ENCODE assay signal across 8 mouse cellular contexts in the genomic region with DNA sequence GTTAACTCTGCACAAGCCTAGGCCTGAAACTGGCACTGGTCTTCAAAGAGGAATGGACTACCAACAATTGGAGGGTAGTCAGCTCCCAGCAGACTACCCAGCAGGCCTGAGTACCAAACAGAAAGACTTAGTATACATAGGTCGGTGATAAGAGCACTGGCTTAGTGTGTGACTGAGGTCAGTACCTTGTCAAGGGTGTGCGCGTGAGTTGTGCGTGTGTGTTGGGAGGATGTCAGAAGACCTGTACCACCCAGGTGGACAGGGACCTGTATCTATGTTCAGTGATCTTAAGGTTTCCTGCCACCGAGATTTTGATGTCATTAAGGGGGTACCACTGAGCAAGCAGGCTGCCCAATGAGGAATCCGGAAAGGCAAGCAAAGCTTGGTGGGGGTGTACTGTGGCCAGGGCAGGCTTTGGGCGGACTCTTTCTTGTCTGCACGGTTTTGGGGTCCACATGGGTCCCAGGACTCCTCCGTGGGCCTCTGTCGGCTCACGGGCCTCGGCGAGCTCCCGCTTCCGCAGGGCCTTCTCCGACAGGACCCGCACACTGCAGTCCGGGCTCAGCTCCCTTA. TPM values are rescaled to one million over a fixed set of nuclear protein-coding genes. Genes with fewer than 3 reads are reported as not detected.
DNase-seq lines count a peak whose midpoint lies in the region; ATAC-seq and TF ChIP-seq lines count a peak whose summit lies in the region.

No protein-coding gene starts in this region.

- in situ Hi-C loops in Patski (cut with MboI; ENCODE audit: low pct_unique_long_range_greater_than_20kb): no loop called here

- POLR2A ChIA-PET in Patski (lab: Charles Lee): interaction anchor here (0.7 to 0.8 kb wide), 2 partner anchors 21 to 100 kb away, joined by 3 read pairs; no protein-coding TSS in a partner anchor

- 15% methylated on average over 18 of the region's 18 CpGs for WGBS in heart, embryonic 16.5 days
- 13% methylated on average over 18 of the region's 18 CpGs for WGBS in forebrain, embryonic 16.5 days

- no peaks in the 10 kb centered on the region for H3K36me3 ChIP-seq in heart, embryonic 16.5 days (ENCODE audit: control insufficient read depth, insufficient read depth)
- no peaks in the 10 kb centered on the region for H3K36me3 ChIP-seq in forebrain, embryonic 16.5 days (ENCODE audit: control insufficient read depth, insufficient read depth)

- no peak for TF ChIP-seq CTCF in Patski (IDR thresholded peaks at IDR 0.05)

- H3K27me3 ChIP-seq in heart, embryonic 16.5 days (ENCODE audit: control insufficient read depth, insufficient read depth, low read length): peaks cover 4% of the 10 kb centered on the region; the same call in 1 of the 2 replicates
- no peaks in the 10 kb centered on the region for H3K27me3 ChIP-seq in Patski
- H3K27me3 ChIP-seq in forebrain, embryonic 16.5 days (replicated peaks; ENCODE audit: control insufficient read depth, insufficient read depth, low read length): no peaks in the 10 kb centered on the region

- no peaks in the 10 kb centered on the region; the same call in 1 of the 2 replicates for H3K9me3 ChIP-seq in heart, embryonic 16.5 days (replicated peaks; ENCODE audit: control insufficient read depth, low read length)
- no peaks in the 10 kb centered on the region for H3K9me3 ChIP-seq in forebrain, embryonic 16.5 days (ENCODE audit: control insufficient read depth, low read length)

- peak overlapping the region; percentile 81 for H3K9ac ChIP-seq in heart, embryonic 16.5 days (ENCODE audit: low read length)
- H3K9ac ChIP-seq in forebrain, embryonic 16.5 days (replicated peaks; ENCODE audit: low read depth, low read length): peak overlapping the region; percentile 91

- CTCF ChIA-PET in Patski (lab: Charles Lee): no interaction called here

- H3K4me2 ChIP-seq in heart, embryonic 16.5 days (ENCODE audit: low read depth, low read length): peak overlapping the region; percentile 86
- H3K4me2 ChIP-seq in forebrain, embryonic 16.5 days (ENCODE audit: low read length): peak overlapping the region; percentile 76

- no peak for DNase-seq in heart, postnatal 4 days
- DNase-seq in Patski (ENCODE audit: low read depth, low spot score): no peak
- DNase-seq in T-cell, adult 2 months (ENCODE audit: low spot score): no peak
- DNase-seq in layer of hippocampus, adult 11-12 months (ENCODE audit: low spot score): no peak

- no peak for ATAC-seq in heart, embryonic 16.5 days (replicated peaks; ENCODE audit: extremely low read depth, insufficient read depth, low FRiP score)
- peak; percentile 40 for ATAC-seq in Patski
- no peak; the same call in 1 of the 2 replicates for ATAC-seq in forebrain, embryonic 16.5 days
- peak; percentile 16; the same call in 1 of the 2 replicates for ATAC-seq in megakaryocyte progenitor cell, adult 5-6 weeks (replicated peaks; ENCODE audit: poor library complexity)
- ATAC-seq in megakaryocyte-erythroid progenitor cell, adult 5-6 weeks (replicated peaks; ENCODE audit: low FRiP score, low TSS enrichment, poor library complexity, severe bottlenecking): no peak

- H3K4me1 ChIP-seq in heart, embryonic 16.5 days (ENCODE audit: control insufficient read depth, insufficient read depth, low read length): no peaks in the 10 kb centered on the region; the same call in 1 of the 2 replicates
- H3K4me1 ChIP-seq in forebrain, embryonic 16.5 days (replicated peaks; ENCODE audit: control insufficient read depth, insufficient read depth, low read length): peaks cover 10% of the 10 kb centered on the region

- peak overlapping the region; percentile 46; the same call in 1 of the 2 replicates for H3K27ac ChIP-seq in heart, embryonic 16.5 days (ENCODE audit: low read length)
- peak overlapping the region; percentile 88 for H3K27ac ChIP-seq in forebrain, embryonic 16.5 days (ENCODE audit: low read length)

- peak overlapping the region; percentile 63 for H3K4me3 ChIP-seq in heart, embryonic 16.5 days (ENCODE audit: low read length)
- H3K4me3 ChIP-seq in forebrain, embryonic 16.5 days (replicated peaks; ENCODE audit: low read length): peak overlapping the region; percentile 76

RNA-seq across cellular contexts. Expression of gene Lysmd2, which starts 0.5 kb away (rescaled TPM):
- polyA plus RNA-seq in heart, embryonic 16.5 days (2015; fragmentation: Nextera tagmentation; extraction: Ambion mirVana): 18.7 and 20.8 TPM in 2 replicates
- total RNA-seq in heart, postnatal 4 days (2021): 10 to 100 TPM; 12.8 to 13.2 TPM
- 17.2 TPM for polyA plus RNA-seq in Patski (2021)
- polyA plus RNA-seq in forebrain, embryonic 16.5 days (2015; fragmentation: Nextera tagmentation; extraction: Ambion mirVana): 26.7 and 28.2 TPM in 2 replicates
- 3.1 and 4.6 TPM in 2 replicates for total RNA-seq in megakaryocyte progenitor cell, adult 5-6 weeks (2015)
- total RNA-seq in megakaryocyte progenitor cell, adult 5-6 weeks (2017): 1.6 and 1.9 TPM in 2 replicates
- total RNA-seq in megakaryocyte-erythroid progenitor cell, adult 5-6 weeks (2014; fragmentation: Nextera tagmentation): 1.9 and 3.5 TPM in 2 replicates
- total RNA-seq in megakaryocyte-erythroid progenitor cell, adult 5-6 weeks (2017): 0.33 and 2.4 TPM in 2 replicates

RNA-seq across cellular contexts. Expression of gene Tmod2, which starts 13.9 kb away (rescaled TPM):
- 5.8 TPM in 2 replicates for polyA plus RNA-seq in heart, embryonic 16.5 days (2015; fragmentation: Nextera tagmentation; extraction: Ambion mirVana)
- 1 to 10 TPM; 4.6 to 5.6 TPM for total RNA-seq in heart, postnatal 4 days (2021)
- polyA plus RNA-seq in Patski (2021): 2.1 TPM
- polyA plus RNA-seq in forebrain, embryonic 16.5 days (2015; fragmentation: Nextera tagmentation; extraction: Ambion mirVana): 252 and 274 TPM in 2 replicates
- 0.02 TPM in 1 of 2 replicates, not detected in the other for total RNA-seq in megakaryocyte progenitor cell, adult 5-6 weeks (2015)
- total RNA-seq in megakaryocyte progenitor cell, adult 5-6 weeks (2017): 0.10 TPM in 1 of 2 replicates, not detected in the other
- total RNA-seq in megakaryocyte-erythroid progenitor cell, adult 5-6 weeks (2014; fragmentation: Nextera tagmentation): 0.17 TPM in 1 of 2 replicates, not detected in the other
- not detected in 2 replicates for total RNA-seq in megakaryocyte-erythroid progenitor cell, adult 5-6 weeks (2017)

RNA-seq across cellular contexts. Expression of gene Scg3, which starts 58.8 kb away (rescaled TPM):
- polyA plus RNA-seq in heart, embryonic 16.5 days (2015; fragmentation: Nextera tagmentation; extraction: Ambion mirVana): 0.07 and 0.41 TPM in 2 replicates
- under 1 TPM; 0.52 to 0.64 TPM for total RNA-seq in heart, postnatal 4 days (2021)
- polyA plus RNA-seq in Patski (2021): not detected
- 114 and 125 TPM in 2 replicates for polyA plus RNA-seq in forebrain, embryonic 16.5 days (2015; fragmentation: Nextera tagmentation; extraction: Ambion mirVana)
- not detected in 2 replicates for total RNA-seq in megakaryocyte progenitor cell, adult 5-6 weeks (2015)
- total RNA-seq in megakaryocyte progenitor cell, adult 5-6 weeks (2017): not detected in 2 replicates
- total RNA-seq in megakaryocyte-erythroid progenitor cell, adult 5-6 weeks (2014; fragmentation: Nextera tagmentation): not detected in 2 replicates
- not detected in 2 replicates for total RNA-seq in megakaryocyte-erythroid progenitor cell, adult 5-6 weeks (2017)

Comparison
In these comparisons a context has a peak if more than half of its experiments do, and no peak if none do; other contexts are left out.
1. ATAC-seq: peak in Patski (single experiment) and megakaryocyte progenitor cell, adult 5-6 weeks (single experiment); none in heart, embryonic 16.5 days (single experiment), forebrain, embryonic 16.5 days (single experiment) and megakaryocyte-erythroid progenitor cell, adult 5-6 weeks (single experiment).
2. RNA of gene Tmod2, which starts 13.9 kb away (total RNA-seq): 4.6 to 5.6 TPM in heart, postnatal 4 days; 0.02 to 0.10 TPM in megakaryocyte progenitor cell, adult 5-6 weeks and 0.17 TPM in megakaryocyte-erythroid progenitor cell, adult 5-6 weeks; every median in the first group is over 4 times any median in the second.